Mouse (Mus musculus) megakaryocyte progenitor cell, adult 5-6 weeks (primary cell): ENCODE data around the gene Gm28047. TPM values are rescaled to one million over a fixed set of nuclear protein-coding genes. Genes with fewer than 3 reads are reported as not detected.
"Not testable (repeated sequence)": the region's sequence is repeated elsewhere in the genome, so short reads cannot be mapped to it uniquely, and the experiment has no call there.

Experiments used
- ATAC-seq: replicated peaks from 2 replicates; pipeline ENCODE4 v1.8.0; 2016; ENCODE audit warnings: mild to moderate bottlenecking, moderate TSS enrichment, inconsistent platforms; ENCODE audit not compliant: poor library complexity
- total RNA-seq, 2 experiments: library from RNA; stranded (forward) in 1 of 2; stranded (reverse) in 1 of 2; fragments of 157-497, 149-512 nt in 1 of 2; fragments of 200-1000 nt in 1 of 2; gene quantifications; 2 replicates each; pipeline versions ENCODE4 v1.2.3 to v1.2.4; 2015 to 2017

The Gm28047 gene
- total RNA-seq (2015) = 0.78 TPM in 1 of 2 replicates, not detected in the other
- total RNA-seq (2017) = not detected in 2 replicates

- ATAC-seq = peak; percentile 86
These were observed at the start of gene Gm28047, which contains the start of gene Atf7 for GRCm38 (mm10) chr15:102624970-102625686. Gene Gm28047, minus strand, starts transcription at chr15:102625067. Gene Atf7, minus strand, starts transcription at chr15:102625464.

GRCm38 (mm10) chr15:102673548-102673947, 48.7 kb upstream of the Gm28047 start:
- no peak for ATAC-seq

- ATAC-seq = no peak
These were observed 47.6 kb upstream of the Gm28047 start, which contains the start of gene Atp5g2 for GRCm38 (mm10) chr15:102672215-102673071. Gene Atp5g2, minus strand, starts transcription at chr15:102672352.

- ATAC-seq = peak; percentile 24
These were observed 46.9 kb upstream of the Gm28047 start for GRCm38 (mm10) chr15:102671721-102672214.

GRCm38 (mm10) chr15:102670767-102671575, 46.1 kb upstream of the Gm28047 start:
- peak; percentile 97 for ATAC-seq

- no peak for ATAC-seq
These were observed 45.4 kb upstream of the Gm28047 start for GRCm38 (mm10) chr15:102670281-102670680.

GRCm38 (mm10) chr15:102669571-102669970, 44.7 kb upstream of the Gm28047 start:
- no peak for ATAC-seq

- ATAC-seq = peak; percentile 96
These were observed 40.6 kb upstream of the Gm28047 start for GRCm38 (mm10) chr15:102665494-102665893.

- no peak for ATAC-seq
These were observed 39.0 kb upstream of the Gm28047 start for GRCm38 (mm10) chr15:102663825-102664224.

GRCm38 (mm10) chr15:102662601-102663000, 37.7 kb upstream of the Gm28047 start:
- ATAC-seq = not testable (repeated sequence)

- ATAC-seq = no peak
These were observed 33.1 kb upstream of the Gm28047 start for GRCm38 (mm10) chr15:102657926-102658381.

- ATAC-seq = no peak
These were observed 31.8 kb upstream of the Gm28047 start for GRCm38 (mm10) chr15:102656658-102657057.

- ATAC-seq = not testable (repeated sequence)
These were observed 27.2 kb upstream of the Gm28047 start for GRCm38 (mm10) chr15:102651928-102652660.

- ATAC-seq = no peak
These were observed 26.2 kb upstream of the Gm28047 start for GRCm38 (mm10) chr15:102651107-102651506.

GRCm38 (mm10) chr15:102635817-102636216, 10.9 kb upstream of the Gm28047 start:
- ATAC-seq = no peak

GRCm38 (mm10) chr15:102634684-102635083, 9.8 kb upstream of the Gm28047 start:
- ATAC-seq = peak; percentile 37; the same call in 1 of the 2 replicates

GRCm38 (mm10) chr15:102625687-102626055, 804 bp upstream of the Gm28047 start:
- peak; percentile 62 for ATAC-seq

- ATAC-seq = no peak
These were observed 437 bp downstream of the Gm28047 start for GRCm38 (mm10) chr15:102624291-102624969.

- ATAC-seq = no peak
These were observed 1.7 kb downstream of the Gm28047 start for GRCm38 (mm10) chr15:102623121-102623520.
